Mouse (Mus musculus) forebrain, embryonic 12.5 days (tissue): ENCODE data around the gene Vamp4. TPM values are rescaled to one million over a fixed set of nuclear protein-coding genes. Genes with fewer than 3 reads are reported as not detected.
"Not testable (repeated sequence)": the region's sequence is repeated elsewhere in the genome, so short reads cannot be mapped to it uniquely, and the experiment has no call there.

Experiments used
- ATAC-seq: fragments of 200-750 bp; cut with Nextera tagmentation; 2 replicates; pipeline ENCODE4 v1.8.0; 2017; ENCODE audit warnings: moderate TSS enrichment; ENCODE audit not compliant: low FRiP score
- H3K27ac ChIP-seq: fragments of 300-500 bp; sonication (generic); 2 replicates; pipeline ENCODE4 v1.5.1; 2016; ENCODE audit warnings: mild to moderate bottlenecking
- H3K27me3 ChIP-seq: fragments of 300-500 bp; sonication (generic); 2 replicates; pipeline ENCODE4 v1.6.1; 2016; ENCODE audit warnings: mild to moderate bottlenecking
- H3K36me3 ChIP-seq: fragments of 300-500 bp; sonication (generic); replicated peaks from 2 replicates; pipeline ENCODE4 v1.6.1; 2016; ENCODE audit warnings: mild to moderate bottlenecking
- H3K4me1 ChIP-seq: fragments of 300-500 bp; sonication (generic); 2 replicates; pipeline ENCODE4 v1.6.1; 2016
- H3K4me2 ChIP-seq: fragments of 300-500 bp; sonication (generic); 2 replicates; pipeline ENCODE4 v1.6.1; 2016; ENCODE audit warnings: mild to moderate bottlenecking, moderate library complexity
- H3K4me3 ChIP-seq: fragments of 300-500 bp; sonication (generic); replicated peaks from 2 replicates; pipeline ENCODE4 v1.5.1; 2016; ENCODE audit warnings: mild to moderate bottlenecking
- H3K9ac ChIP-seq: fragments of 300-500 bp; sonication (generic); 2 replicates; pipeline ENCODE4 v1.6.1; 2016; ENCODE audit warnings: mild to moderate bottlenecking
- H3K9me3 ChIP-seq: fragments of 300-500 bp; sonication (generic); 2 replicates; pipeline ENCODE4 v1.6.1; 2016
- WGBS: fragments of 180-500 bp; shearing (Covaris S2); methylation state at CpG from one replicate; pipeline ENCODE4 v1.1.7; 2016; 5-methylcytosine and 5-hydroxymethylcytosine counted together
- polyA plus RNA-seq: library from polyadenylated mRNA; unstranded; fragments of >200 nt; fragmentation: Nextera tagmentation; extraction: Ambion mirVana; gene quantifications from 2 replicates; pipeline ENCODE4 v1.2.1, GENCODE M21; 2016

Vamp4 gene
- polyA plus RNA-seq, 1 experiment from 2014 or later: 66.2 TPM

- H3K9ac ChIP-seq, H3K27me3 ChIP-seq, H3K9me3 ChIP-seq, H3K27ac ChIP-seq, H3K4me3 ChIP-seq, H3K4me1 ChIP-seq, H3K4me2 ChIP-seq, ATAC-seq, H3K36me3 ChIP-seq: not testable (repeated sequence)
- 71% methylated on average over 1 of the region's 1 CpGs for WGBS
These were observed 65.1 kb downstream of the Vamp4 start for GRCm38 (mm10) chr1:162635291-162635931.

GRCm38 (mm10) chr1:162636516-162636915 lies 66.2 kb downstream of the Vamp4 start:
- 74% methylated on average over 3 of the region's 3 CpGs for WGBS

GRCm38 (mm10) chr1:162638535-162638934 lies 68.2 kb downstream of the Vamp4 start:
- Histone ChIP-seq H3K4me3 (no peak overlapping the region), H3K4me2 (no peak overlapping the region), H3K27me3 (no peaks in the 10 kb centered on the region), H3K36me3 (no peaks in the 10 kb centered on the region), H3K9ac (no peak overlapping the region), H3K27ac (no peak overlapping the region), H3K4me1 (no peaks in the 10 kb centered on the region), H3K9me3 (no peaks in the 10 kb centered on the region)
- ATAC-seq: no peak
- WGBS: 92% methylated on average over 4 of the region's 4 CpGs

More at GRCm38 (mm10) chr1:162636516-162636915, 66.2 kb downstream of the Vamp4 start:
- H3K9ac ChIP-seq: no peak overlapping the region
- no peaks in the 10 kb centered on the region for H3K27me3 ChIP-seq
- no peak overlapping the region for H3K27ac ChIP-seq
- no peak for ATAC-seq
- no peak overlapping the region for H3K4me3 ChIP-seq
- 0 out of 2 replicates have a peak, but pooled peaks cover 4% of the 10 kb centered on the region for H3K9me3 ChIP-seq
- H3K4me1 ChIP-seq: no peaks in the 10 kb centered on the region
- H3K4me2 ChIP-seq: no peak overlapping the region
- H3K36me3 ChIP-seq: no peaks in the 10 kb centered on the region

- Histone ChIP-seq H3K36me3 (no peaks in the 10 kb centered on the region), H3K9me3 (no peaks in the 10 kb centered on the region), H3K4me2 (no peak within 1 kb of the TSS), H3K27ac (no peak within 1 kb of the TSS), H3K9ac (no peak within 1 kb of the TSS), H3K4me3 (no peak within 1 kb of the TSS), H3K4me1 (no peaks in the 10 kb centered on the region), H3K27me3 (no peaks in the 10 kb centered on the region)
- no peak for ATAC-seq
- WGBS: 88% methylated on average over 10 of the region's 10 CpGs
These were observed 68.9 kb downstream of the Vamp4 start, which contains the start of gene Myoc for GRCm38 (mm10) chr1:162639051-162639750. TSS of gene Myoc (plus strand) at chr1:162639155.

- Histone ChIP-seq H3K4me1 (no peaks in the 10 kb centered on the region), H3K36me3 (no peaks in the 10 kb centered on the region), H3K4me3 (no peak overlapping the region), H3K27me3 (no peaks in the 10 kb centered on the region), H3K4me2 (no peak overlapping the region), H3K9ac (no peak overlapping the region), H3K9me3 (no peaks in the 10 kb centered on the region), H3K27ac (no peak overlapping the region)
- WGBS: 90% methylated on average over 1 of the region's 1 CpGs
- no peak for ATAC-seq
These were observed 69.5 kb downstream of the Vamp4 start for GRCm38 (mm10) chr1:162639861-162640260.

- H3K27me3 ChIP-seq: no peaks in the 10 kb centered on the region
- no peaks in the 10 kb centered on the region for H3K36me3 ChIP-seq
- WGBS: 73% methylated on average over 3 of the region's 3 CpGs
- no peak overlapping the region for H3K4me3 ChIP-seq
- ATAC-seq: no peak
- H3K9me3 ChIP-seq: no peaks in the 10 kb centered on the region
- H3K9ac ChIP-seq: no peak overlapping the region
- H3K27ac ChIP-seq: no peak overlapping the region
- no peak overlapping the region for H3K4me2 ChIP-seq
- H3K4me1 ChIP-seq: no peaks in the 10 kb centered on the region
These were observed 72.3 kb downstream of the Vamp4 start for GRCm38 (mm10) chr1:162642591-162642990.

- no peak overlapping the region for H3K9ac ChIP-seq
- WGBS: 36% methylated on average over 4 of the region's 4 CpGs
- no peaks in the 10 kb centered on the region for H3K9me3 ChIP-seq
- no peak overlapping the region for H3K4me3 ChIP-seq
- ATAC-seq: no peak
- H3K27ac ChIP-seq: no peak overlapping the region
- H3K4me2 ChIP-seq: no peak overlapping the region
- no peaks in the 10 kb centered on the region for H3K27me3 ChIP-seq
- H3K4me1 ChIP-seq: no peaks in the 10 kb centered on the region
- H3K36me3 ChIP-seq: no peaks in the 10 kb centered on the region
These were observed 73.4 kb downstream of the Vamp4 start for GRCm38 (mm10) chr1:162643752-162644151.

- Histone ChIP-seq H3K27me3 (no peaks in the 10 kb centered on the region), H3K4me2 (no peak overlapping the region), H3K9me3 (no peaks in the 10 kb centered on the region), H3K27ac (no peak overlapping the region), H3K9ac (no peak overlapping the region), H3K4me1 (no peaks in the 10 kb centered on the region), H3K36me3 (no peaks in the 10 kb centered on the region), H3K4me3 (no peak overlapping the region)
- 87% methylated on average over 10 of the region's 10 CpGs for WGBS
- ATAC-seq: no peak
These were observed 75.9 kb downstream of the Vamp4 start for GRCm38 (mm10) chr1:162646083-162646686.

GRCm38 (mm10) chr1:162648416-162648815 lies 78.1 kb downstream of the Vamp4 start:
- Histone ChIP-seq H3K4me1 (no peaks in the 10 kb centered on the region), H3K4me3 (no peak overlapping the region), H3K9me3 (no peaks in the 10 kb centered on the region), H3K4me2 (no peak overlapping the region), H3K36me3 (no peaks in the 10 kb centered on the region), H3K27ac (no peak overlapping the region), H3K9ac (no peak overlapping the region), H3K27me3 (no peaks in the 10 kb centered on the region)
- WGBS: 94% methylated on average over 14 of the region's 14 CpGs
- ATAC-seq: no peak

Other genes starting within 250 kb of the Vamp4 start
- 12.1 and 13.0 TPM in 2 replicates for gene Dnm3, start 92.5 kb upstream of the Vamp4 start, polyA plus RNA-seq
- gene Mettl13, start 22.0 kb upstream of the Vamp4 start, polyA plus RNA-seq: 23.4 and 26.1 TPM in 2 replicates
- gene Myoc, start 68.6 kb downstream of the Vamp4 start, polyA plus RNA-seq: not detected in 2 replicates
- not detected in 2 replicates for gene Myocos, start 87.7 kb downstream of the Vamp4 start, polyA plus RNA-seq
- gene Prrc2c, start 170.0 kb downstream of the Vamp4 start, polyA plus RNA-seq: 162 and 169 TPM in 2 replicates
- 0.23 TPM in 1 of 2 replicates, not detected in the other for gene Fmo4, start 243.5 kb downstream of the Vamp4 start, polyA plus RNA-seq